Mouse (Mus musculus): ENCODE measurements around the gene Mrs2.

DNA sequence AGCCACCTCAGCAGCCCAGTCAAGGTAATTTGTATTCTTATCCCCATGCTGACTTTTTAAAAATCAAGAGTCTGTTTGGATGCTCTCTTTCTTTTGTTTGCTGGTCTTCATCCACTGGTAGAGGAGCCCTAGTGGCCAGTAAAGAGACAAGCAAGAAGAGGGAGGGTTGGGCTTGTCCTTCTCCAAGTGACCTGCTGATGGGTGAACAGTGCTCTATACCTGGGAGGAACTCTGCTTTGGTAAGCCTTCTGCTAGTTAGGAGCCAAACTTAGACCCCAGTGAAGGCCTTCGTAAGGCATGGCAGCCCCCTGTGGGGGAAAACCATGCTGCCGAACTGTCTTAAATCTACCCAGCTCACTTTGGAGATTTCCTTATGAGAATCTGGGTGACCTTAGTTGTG, 46.5 kb upstream of the Mrs2 start:
- TF ChIP-seq POLR2A (IDR thresholded peaks at IDR 0.05; ENCODE audit: low read depth, low read length) (no peak), CTCF (IDR thresholded peaks at IDR 0.05; ENCODE audit: borderline replicate concordance, insufficient read depth, low read length) (no peak)

All from embryonic fibroblast, embryonic 13.5 days (primary cell).